Mouse (Mus musculus) neutrophil, adult 65 days (primary cell): ENCODE measurements around the gene Gm10842. TPM values are rescaled to one million over a fixed set of nuclear protein-coding genes. Genes with fewer than 3 reads are reported as not detected.

Experiments
- total RNA-seq: library from RNA; stranded (reverse); gene quantifications from 2 replicates; pipeline ENCODE4 v1.2.4, GENCODE M21; 2023

Gm10842 gene
- not detected in 2 replicates for total RNA-seq

DNA sequence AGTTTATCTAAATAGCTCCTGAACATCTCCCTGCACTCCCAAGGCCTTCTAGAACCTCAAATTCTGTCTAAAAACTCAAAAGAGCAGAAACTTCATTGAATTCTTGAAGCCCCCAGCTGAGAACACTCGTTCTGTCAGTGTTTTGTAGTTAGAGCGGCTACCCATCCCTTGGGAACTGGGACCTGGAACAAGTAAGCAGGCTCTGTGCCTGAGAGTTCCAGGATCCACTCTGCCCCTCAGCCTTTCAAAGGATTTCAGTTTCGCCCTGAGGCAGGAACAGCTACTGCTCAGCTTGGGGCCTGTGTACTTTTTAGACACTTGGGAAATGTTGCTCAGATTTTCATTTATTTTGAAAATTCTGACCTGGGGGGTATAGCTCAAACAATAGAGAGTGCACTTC lies at the start of gene Gm10842:
Gene Gm10842 (plus strand): TSS at position 301 of the 400 bp plus-strand sequence.

DNA sequence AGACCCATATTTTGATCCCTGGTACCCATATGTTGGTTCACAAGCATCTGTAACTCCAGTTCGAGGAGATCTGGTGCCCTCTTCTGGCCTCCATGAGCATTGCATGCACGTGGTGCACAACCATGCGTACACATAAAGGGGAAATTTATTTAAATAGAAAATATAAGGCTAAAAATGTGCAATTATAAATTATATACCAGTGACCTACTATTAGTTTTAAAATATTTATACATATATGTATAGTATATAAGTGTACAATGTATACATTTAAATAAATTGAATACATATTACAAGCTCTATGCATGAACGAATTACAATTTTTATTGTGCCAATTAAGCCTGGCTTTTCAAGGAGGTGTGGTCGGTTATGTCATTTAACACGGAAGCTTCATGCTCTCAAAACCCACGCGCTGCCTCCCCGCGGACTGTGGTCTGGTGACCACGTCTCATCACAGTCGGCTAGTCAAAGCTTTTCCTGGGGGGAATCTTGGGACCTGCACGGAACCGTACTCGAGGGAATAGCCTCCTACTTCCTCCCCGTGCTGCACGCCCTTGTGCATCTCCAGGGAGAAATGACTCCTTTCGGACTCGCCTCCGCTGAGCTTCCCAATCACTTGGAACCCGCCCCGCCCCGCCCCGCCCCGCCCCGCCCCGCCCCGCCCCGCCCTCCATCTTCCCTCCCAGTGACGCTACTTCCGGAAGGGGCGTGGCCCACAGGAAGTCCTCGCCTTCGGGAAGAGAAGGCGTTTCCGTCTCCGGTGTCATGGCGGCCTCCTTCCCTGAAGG lies 20.8 kb upstream of the Gm10842 start, which contains the start of gene Mettl2:
Gene Mettl2 (plus strand): TSS at position 691 of the 785 bp plus-strand sequence.

DNA sequence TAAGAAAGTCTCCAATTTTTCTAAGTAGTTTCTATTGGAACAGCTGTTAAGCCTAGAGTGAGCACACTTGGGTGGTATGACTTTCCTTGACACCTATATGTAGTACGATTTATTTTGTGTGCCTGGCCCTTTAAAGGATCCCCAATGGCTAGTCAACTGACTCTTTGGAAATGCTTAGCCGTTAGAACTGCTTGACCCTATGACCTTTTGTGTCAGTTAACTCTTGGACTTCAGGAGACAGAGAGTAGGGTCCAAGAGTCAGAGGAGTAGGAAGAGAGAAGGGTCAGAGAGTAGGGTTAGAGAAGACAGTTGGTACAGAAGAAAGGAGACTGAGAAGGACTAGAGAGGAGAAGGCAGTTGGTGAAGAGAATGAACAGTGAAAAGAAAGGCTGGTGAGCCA lies 31.8 kb downstream of the Gm10842 start, which contains the start of gene Tlk2:
Gene Tlk2 (plus strand): TSS at position 292 of the 400 bp plus-strand sequence.

Other genes with a start within 250 kb of the Gm10842 start
- gene Efcab3, start 83.3 kb upstream of the Gm10842 start, total RNA-seq: not detected in 2 replicates
- gene Mettl2, start 20.5 kb upstream of the Gm10842 start, total RNA-seq: 7.5 and 12.1 TPM in 2 replicates
- gene Tlk2, start 31.9 kb downstream of the Gm10842 start, total RNA-seq: 40.9 and 46.6 TPM in 2 replicates
- gene Mrc2, start 145.8 kb downstream of the Gm10842 start, total RNA-seq: 0.54 and 0.91 TPM in 2 replicates